Mouse (Mus musculus): ENCODE measurements around the gene Aasdhppt. TPM values are rescaled to one million over a fixed set of nuclear protein-coding genes. Genes with fewer than 3 reads are reported as not detected.

Gene Aasdhppt
- polyA plus RNA-seq, 1 experiment from 2014 or later = 40.0 TPM

DNA sequence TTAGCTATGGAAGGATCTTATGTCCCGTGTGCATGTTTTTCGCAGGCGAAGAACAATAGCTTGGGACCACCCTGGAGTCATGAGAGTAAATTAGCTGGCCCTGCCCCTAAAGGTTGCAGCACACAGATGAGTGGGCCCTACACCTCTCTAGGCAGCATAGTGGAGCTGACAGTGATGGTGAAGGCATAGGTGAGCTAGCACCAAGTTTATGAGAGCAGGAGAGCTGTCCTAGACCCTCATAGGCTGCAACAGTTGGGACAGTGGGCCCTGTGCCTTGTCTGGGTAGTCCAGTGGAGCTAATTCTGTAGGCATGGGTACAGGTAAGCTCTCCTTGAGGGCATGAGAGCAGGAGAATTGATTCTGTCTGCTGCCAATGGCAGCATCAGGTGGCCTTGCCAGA, 42.4 kb downstream of the Aasdhppt start:
- no peak overlapping the region for H3K27ac ChIP-seq
- H3K4me1 ChIP-seq = no peaks in the 10 kb centered on the region
- H3K4me3 ChIP-seq = no peak overlapping the region
- WGBS = 98% methylated on average over 3 of the region's 3 CpGs
- H3K4me2 ChIP-seq (replicated peaks) = no peak overlapping the region
- ATAC-seq (ENCODE audit: insufficient number of reproducible peaks, insufficient read depth, low FRiP score, low TSS enrichment) = peak; percentile 47; the same call in 1 of the 2 replicates
- H3K9ac ChIP-seq = no peak overlapping the region
- H3K9me3 ChIP-seq = peaks cover 3% of the 10 kb centered on the region; the same call in 1 of the 2 replicates
- H3K36me3 ChIP-seq = no peaks in the 10 kb centered on the region
- no peaks in the 10 kb centered on the region for H3K27me3 ChIP-seq

- no peak overlapping the region for H3K9ac ChIP-seq
- H3K4me3 ChIP-seq = peak overlapping the region; percentile 18; the same call in 1 of the 2 replicates
- H3K4me2 ChIP-seq (replicated peaks) = peak overlapping the region; percentile 16; the same call in 1 of the 2 replicates
- no peak overlapping the region for H3K27ac ChIP-seq
- H3K27me3 ChIP-seq = no peaks in the 10 kb centered on the region
- no peaks in the 10 kb centered on the region for H3K4me1 ChIP-seq
- no peaks in the 10 kb centered on the region for H3K36me3 ChIP-seq
- 65% methylated on average over 12 of the region's 12 CpGs for WGBS
- ATAC-seq (ENCODE audit: insufficient number of reproducible peaks, insufficient read depth, low FRiP score, low TSS enrichment) = no peak
- H3K9me3 ChIP-seq = peaks cover 12% of the 10 kb centered on the region
These were observed 48.6 kb downstream of the Aasdhppt start for GRCm38 (mm10) chr9:4260746-4261090.

GRCm38 (mm10) chr9:4259841-4260745, 49.2 kb downstream of the Aasdhppt start:
- 51% methylated on average over 65 of the region's 65 CpGs for WGBS
- H3K4me3 ChIP-seq = peak overlapping the region; percentile 18; the same call in 1 of the 2 replicates
- no peak for ATAC-seq (ENCODE audit: insufficient number of reproducible peaks, insufficient read depth, low FRiP score, low TSS enrichment)
- no peaks in the 10 kb centered on the region for H3K36me3 ChIP-seq
- H3K9me3 ChIP-seq = peaks cover 12% of the 10 kb centered on the region
- H3K27me3 ChIP-seq = no peaks in the 10 kb centered on the region
- H3K4me1 ChIP-seq = no peaks in the 10 kb centered on the region
- no peak overlapping the region for H3K27ac ChIP-seq
- no peak overlapping the region for H3K9ac ChIP-seq
- H3K4me2 ChIP-seq (replicated peaks) = peak overlapping the region; percentile 16; the same call in 1 of the 2 replicates

DNA sequence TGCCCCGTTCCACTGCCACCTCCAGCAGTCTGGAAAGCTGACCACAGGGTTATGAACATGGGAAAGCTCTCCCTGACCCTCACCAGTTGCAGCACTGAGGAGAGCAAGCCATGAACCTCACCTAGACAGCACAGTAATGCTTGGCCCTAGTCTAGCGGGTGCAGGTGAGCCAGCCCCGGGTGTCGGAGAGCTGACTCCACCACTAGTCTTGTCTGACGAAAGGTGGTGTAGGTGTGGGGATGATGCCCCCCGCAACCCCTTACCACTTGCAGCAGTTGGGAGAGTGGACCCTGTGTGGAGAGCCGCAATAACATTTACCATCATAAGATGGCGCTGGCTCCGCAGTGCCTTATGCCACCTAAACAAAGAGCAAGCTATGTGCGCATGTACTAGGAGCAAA, 50.2 kb downstream of the Aasdhppt start:
- no peaks in the 10 kb centered on the region for H3K4me1 ChIP-seq
- H3K27ac ChIP-seq = no peak overlapping the region
- 0 out of 2 replicates have a peak, but pooled peaks have one; percentile 56 for ATAC-seq (ENCODE audit: insufficient number of reproducible peaks, insufficient read depth, low FRiP score, low TSS enrichment)
- no peaks in the 10 kb centered on the region for H3K36me3 ChIP-seq
- H3K9me3 ChIP-seq = peaks cover 12% of the 10 kb centered on the region
- no peaks in the 10 kb centered on the region for H3K27me3 ChIP-seq
- H3K4me2 ChIP-seq (replicated peaks) = no peak overlapping the region
- no peak overlapping the region for H3K4me3 ChIP-seq
- WGBS = 87% methylated on average over 10 of the region's 10 CpGs
- no peak overlapping the region for H3K9ac ChIP-seq

Small RNA genes within 50 kb of the gene (microRNA-seq; reads per million reads assigned to microRNA genes)
- gene Gm22195 = not detected

Other genes with a start within 250 kb of the Aasdhppt start
- 6.7 and 7.8 TPM in 2 replicates for gene Kbtbd3, start 362 bp upstream of the Aasdhppt start, polyA plus RNA-seq (2016; fragmentation: Nextera tagmentation; extraction: Ambion mirVana)
- 57.7 and 58.4 TPM in 2 replicates for gene Msantd4, start 67.1 kb upstream of the Aasdhppt start, polyA plus RNA-seq (2016; fragmentation: Nextera tagmentation; extraction: Ambion mirVana)